Mouse (Mus musculus): ENCODE data around the gene Dhx9.
"Not testable (repeated sequence)": the region's sequence is repeated elsewhere in the genome, so short reads cannot be mapped to it uniquely, and the experiment has no call there.

Dhx9 gene

GRCm38 (mm10) chr1:153416271-153416832 is 71.1 kb downstream of the Dhx9 start:
- not testable (repeated sequence) for DNase-seq

- DNase-seq = not testable (repeated sequence)
These were observed 71.7 kb downstream of the Dhx9 start for GRCm38 (mm10) chr1:153415742-153416141.

GRCm38 (mm10) chr1:153414962-153415361 is 72.5 kb downstream of the Dhx9 start:
- DNase-seq = peak; percentile 8

- peak; percentile 39 for DNase-seq
These were observed 73.2 kb downstream of the Dhx9 start for GRCm38 (mm10) chr1:153414114-153414723.

GRCm38 (mm10) chr1:153413397-153414020 is 74.0 kb downstream of the Dhx9 start:
- DNase-seq = peak; percentile 13

GRCm38 (mm10) chr1:153412663-153413396 is 74.6 kb downstream of the Dhx9 start:
- DNase-seq = not testable (repeated sequence)

- no peak for DNase-seq
These were observed 75.7 kb downstream of the Dhx9 start for GRCm38 (mm10) chr1:153411723-153412122.

- DNase-seq = not testable (repeated sequence)
These were observed 76.5 kb downstream of the Dhx9 start for GRCm38 (mm10) chr1:153410915-153411314.

- DNase-seq = not testable (repeated sequence)
These were observed 79.2 kb downstream of the Dhx9 start for GRCm38 (mm10) chr1:153408296-153408695.

- DNase-seq = not testable (repeated sequence)
These were observed 79.8 kb downstream of the Dhx9 start for GRCm38 (mm10) chr1:153407641-153408040.

All from cerebellum, adult 9-10 months (tissue).